Mouse (Mus musculus): Measurements from ENCODE around the gene Slc17a4.

Slc17a4 gene

GRCm38 (mm10) chr13:23914376-23915167 lies at the start of gene Slc17a4:
Slc17a4 (minus strand) TSS chr13:23915009.
- Histone ChIP-seq H3K36me3 (ENCODE audit: control insufficient read depth, insufficient read depth, low read length, poor library complexity, severe bottlenecking) (no peaks in the 10 kb centered on the region), H3K27me3 (ENCODE audit: control insufficient read depth, insufficient read depth, low read length, poor library complexity, severe bottlenecking) (no peaks in the 10 kb centered on the region)
- peak; percentile 23 for DNase-seq (ENCODE audit: low read depth, low spot score)

DNA sequence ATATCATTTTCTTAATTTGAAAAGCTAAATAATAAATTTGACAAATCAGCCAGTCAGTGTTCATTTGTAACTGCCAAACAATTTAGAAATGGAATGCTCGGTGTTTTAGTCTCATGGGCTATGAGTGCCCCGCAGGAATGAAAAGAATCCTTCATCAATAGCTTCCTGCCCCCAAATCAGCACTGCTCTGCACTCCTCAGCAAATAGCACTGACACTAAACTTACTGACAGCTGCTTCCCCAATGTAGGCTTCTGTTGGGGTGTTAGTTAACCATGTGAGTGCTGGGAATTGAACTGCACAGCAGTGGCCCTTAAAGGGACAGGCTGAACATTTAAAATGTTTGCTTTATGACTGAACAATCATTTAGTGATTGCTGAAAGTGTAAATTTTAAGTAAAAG lies 45.0 kb upstream of the Slc17a4 start:
- no peak for DNase-seq (ENCODE audit: low read depth, low spot score)
- Histone ChIP-seq H3K36me3 (ENCODE audit: control insufficient read depth, insufficient read depth, low read length, poor library complexity, severe bottlenecking) (no peaks in the 10 kb centered on the region), H3K27me3 (ENCODE audit: control insufficient read depth, insufficient read depth, low read length, poor library complexity, severe bottlenecking) (no peaks in the 10 kb centered on the region)

GRCm38 (mm10) chr13:23950928-23951327 lies 36.1 kb upstream of the Slc17a4 start:
- peak; percentile 85 for DNase-seq (ENCODE audit: low read depth, low spot score)
- Histone ChIP-seq H3K27me3 (ENCODE audit: control insufficient read depth, insufficient read depth, low read length, poor library complexity, severe bottlenecking) (no peaks in the 10 kb centered on the region), H3K36me3 (ENCODE audit: control insufficient read depth, insufficient read depth, low read length, poor library complexity, severe bottlenecking) (no peaks in the 10 kb centered on the region)

- no peak for DNase-seq (ENCODE audit: low read depth, low spot score)
- no peaks in the 10 kb centered on the region for H3K36me3 ChIP-seq (ENCODE audit: control insufficient read depth, insufficient read depth, low read length, poor library complexity, severe bottlenecking)
- no peaks in the 10 kb centered on the region for H3K27me3 ChIP-seq (ENCODE audit: control insufficient read depth, insufficient read depth, low read length, poor library complexity, severe bottlenecking)
These were observed 34.9 kb upstream of the Slc17a4 start for GRCm38 (mm10) chr13:23949484-23950246.

DNA sequence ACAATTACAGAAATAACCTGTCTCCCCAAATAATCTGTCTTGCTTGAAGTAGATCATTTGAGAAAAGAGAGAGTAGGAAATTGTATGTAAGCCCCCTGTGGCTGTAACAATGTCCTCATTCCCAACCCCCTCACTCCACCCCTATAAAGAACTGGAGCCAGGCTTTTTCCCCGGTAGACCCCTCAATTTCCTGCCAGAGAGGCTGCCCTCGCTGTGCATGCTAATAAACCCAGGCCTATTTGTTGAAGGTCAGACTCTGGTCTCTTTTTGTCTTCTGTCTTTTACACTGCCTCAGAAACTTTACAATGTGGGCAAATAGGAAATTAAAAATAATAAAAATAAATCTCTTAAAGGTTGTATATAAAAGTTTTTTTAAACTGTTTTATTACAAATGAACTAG lies 31.4 kb upstream of the Slc17a4 start:
- no peaks in the 10 kb centered on the region for H3K27me3 ChIP-seq (ENCODE audit: control insufficient read depth, insufficient read depth, low read length, poor library complexity, severe bottlenecking)
- DNase-seq (ENCODE audit: low read depth, low spot score), result no peak
- no peaks in the 10 kb centered on the region for H3K36me3 ChIP-seq (ENCODE audit: control insufficient read depth, insufficient read depth, low read length, poor library complexity, severe bottlenecking)

- Histone ChIP-seq H3K36me3 (ENCODE audit: control insufficient read depth, insufficient read depth, low read length, poor library complexity, severe bottlenecking) (no peaks in the 10 kb centered on the region), H3K27me3 (ENCODE audit: control insufficient read depth, insufficient read depth, low read length, poor library complexity, severe bottlenecking) (no peaks in the 10 kb centered on the region)
- DNase-seq (ENCODE audit: low read depth, low spot score), result peak; percentile 48
These were observed 28.1 kb upstream of the Slc17a4 start for GRCm38 (mm10) chr13:23942861-23943260.

GRCm38 (mm10) chr13:23940291-23940690 lies 25.5 kb upstream of the Slc17a4 start:
- Histone ChIP-seq H3K27me3 (ENCODE audit: control insufficient read depth, insufficient read depth, low read length, poor library complexity, severe bottlenecking) (no peaks in the 10 kb centered on the region), H3K36me3 (ENCODE audit: control insufficient read depth, insufficient read depth, low read length, poor library complexity, severe bottlenecking) (no peaks in the 10 kb centered on the region)
- DNase-seq (ENCODE audit: low read depth, low spot score), result no peak

DNA sequence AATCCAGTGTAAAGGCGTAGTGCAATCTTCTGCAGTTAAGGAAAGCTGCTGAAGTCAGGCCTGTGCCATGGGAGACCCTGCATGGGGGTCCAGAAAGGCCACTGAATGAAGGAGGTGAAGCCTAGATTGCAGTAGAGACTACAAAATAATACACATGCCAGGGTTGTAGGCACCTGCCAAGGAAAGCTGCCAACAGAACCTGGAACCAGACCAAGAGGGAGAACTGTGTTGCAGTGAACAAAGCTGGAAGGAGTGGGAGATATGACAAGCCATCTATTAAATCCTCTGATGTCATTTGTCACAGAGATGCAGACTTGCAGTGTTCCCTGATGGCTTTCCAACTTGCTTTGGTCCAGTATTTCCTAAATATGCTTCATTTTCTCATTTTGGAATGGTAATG lies 23.9 kb upstream of the Slc17a4 start:
- DNase-seq (ENCODE audit: low read depth, low spot score), result no peak
- H3K36me3 ChIP-seq (ENCODE audit: control insufficient read depth, insufficient read depth, low read length, poor library complexity, severe bottlenecking), result no peaks in the 10 kb centered on the region
- H3K27me3 ChIP-seq (ENCODE audit: control insufficient read depth, insufficient read depth, low read length, poor library complexity, severe bottlenecking), result no peaks in the 10 kb centered on the region

DNA sequence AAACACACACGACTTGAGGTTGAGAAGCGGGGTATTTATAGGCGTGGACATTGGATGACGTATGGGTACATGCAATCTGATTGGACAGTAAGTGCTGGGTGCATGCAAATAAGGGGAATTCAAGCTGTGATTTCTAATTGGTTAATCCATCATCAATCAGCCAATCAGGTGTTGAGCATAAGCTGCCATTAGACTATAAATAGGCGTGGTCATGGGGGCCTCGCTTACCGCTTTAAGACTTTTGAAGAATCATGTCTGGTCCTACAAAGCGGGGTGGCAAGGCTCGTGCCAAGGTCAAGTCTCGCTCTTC lies 19.4 kb upstream of the Slc17a4 start, which contains the start of gene Hist1h2aa:
Gene Hist1h2aa (plus strand): TSS at position 252 of the 310 bp plus-strand sequence.
- no peak for DNase-seq (ENCODE audit: low read depth, low spot score)
- no peaks in the 10 kb centered on the region for H3K27me3 ChIP-seq (ENCODE audit: control insufficient read depth, insufficient read depth, low read length, poor library complexity, severe bottlenecking)
- no peaks in the 10 kb centered on the region for H3K36me3 ChIP-seq (ENCODE audit: control insufficient read depth, insufficient read depth, low read length, poor library complexity, severe bottlenecking)

DNA sequence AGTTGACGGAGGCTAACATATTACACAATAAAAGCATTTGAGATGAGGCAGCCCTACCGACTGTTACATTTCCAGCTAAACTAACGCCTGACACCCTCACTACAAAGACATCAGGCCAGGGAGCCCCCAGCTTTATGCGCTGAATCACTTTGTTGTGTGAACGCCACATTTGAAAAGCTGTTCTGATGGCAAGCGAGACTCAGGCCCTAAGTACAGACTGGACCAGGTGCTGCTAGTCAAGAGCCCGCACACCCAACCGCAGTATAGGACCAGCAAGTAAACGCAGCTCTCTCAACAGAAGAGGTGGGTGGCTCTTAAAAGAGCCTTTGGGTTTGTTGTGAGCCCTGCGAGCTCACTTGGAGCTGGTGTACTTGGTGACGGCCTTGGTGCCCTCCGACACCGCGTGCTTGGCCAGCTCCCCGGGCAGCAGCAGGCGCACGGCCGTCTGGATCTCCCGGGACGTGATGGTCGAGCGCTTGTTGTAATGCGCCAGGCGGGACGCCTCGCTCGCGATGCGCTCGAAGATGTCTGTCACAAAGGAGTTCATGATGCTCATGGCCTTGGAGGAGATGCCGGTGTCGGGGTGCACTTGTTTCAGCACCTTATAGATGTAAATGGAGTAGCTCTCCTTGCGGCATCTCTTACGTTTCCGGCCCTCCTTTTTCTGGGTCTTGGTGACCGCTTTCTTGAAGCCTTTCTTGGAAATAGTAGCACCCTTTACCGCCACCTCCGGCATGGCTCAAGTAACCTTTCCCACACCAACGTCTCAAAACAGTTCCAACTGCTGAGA lies 18.8 kb upstream of the Slc17a4 start, which contains the start of gene Hist1h2ba:
Gene Hist1h2ba (minus strand): TSS at position 736 of the 790 bp plus-strand sequence.
- DNase-seq (ENCODE audit: low read depth, low spot score), result no peak
- Histone ChIP-seq H3K36me3 (ENCODE audit: control insufficient read depth, insufficient read depth, low read length, poor library complexity, severe bottlenecking) (no peaks in the 10 kb centered on the region), H3K27me3 (ENCODE audit: control insufficient read depth, insufficient read depth, low read length, poor library complexity, severe bottlenecking) (no peaks in the 10 kb centered on the region)

- no peak for DNase-seq (ENCODE audit: low read depth, low spot score)
- no peaks in the 10 kb centered on the region for H3K36me3 ChIP-seq (ENCODE audit: control insufficient read depth, insufficient read depth, low read length, poor library complexity, severe bottlenecking)
- no peaks in the 10 kb centered on the region for H3K27me3 ChIP-seq (ENCODE audit: control insufficient read depth, insufficient read depth, low read length, poor library complexity, severe bottlenecking)
These were observed 16.1 kb upstream of the Slc17a4 start for GRCm38 (mm10) chr13:23930904-23931303.

DNA sequence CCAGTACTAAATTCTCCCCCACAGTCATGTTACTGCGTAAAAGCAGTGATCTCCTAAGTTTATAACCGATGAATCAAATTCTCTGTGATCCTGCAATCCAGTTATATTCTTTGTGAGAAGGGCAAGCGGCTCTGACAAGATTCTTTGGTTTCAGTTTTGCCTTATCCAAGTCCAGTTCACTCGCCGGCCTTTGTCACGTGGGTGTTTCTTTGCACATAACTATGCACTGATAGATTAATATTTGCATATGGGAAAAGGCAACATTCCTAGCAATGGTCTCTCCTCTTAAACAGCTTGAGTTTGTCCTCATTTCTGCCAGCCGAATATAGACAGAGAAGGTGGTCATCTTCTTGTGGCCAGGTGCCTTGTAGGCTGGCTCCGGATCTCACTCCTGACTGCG lies 15.7 kb upstream of the Slc17a4 start:
- no peaks in the 10 kb centered on the region for H3K27me3 ChIP-seq (ENCODE audit: control insufficient read depth, insufficient read depth, low read length, poor library complexity, severe bottlenecking)
- no peak for DNase-seq (ENCODE audit: low read depth, low spot score)
- H3K36me3 ChIP-seq (ENCODE audit: control insufficient read depth, insufficient read depth, low read length, poor library complexity, severe bottlenecking), result no peaks in the 10 kb centered on the region

DNA sequence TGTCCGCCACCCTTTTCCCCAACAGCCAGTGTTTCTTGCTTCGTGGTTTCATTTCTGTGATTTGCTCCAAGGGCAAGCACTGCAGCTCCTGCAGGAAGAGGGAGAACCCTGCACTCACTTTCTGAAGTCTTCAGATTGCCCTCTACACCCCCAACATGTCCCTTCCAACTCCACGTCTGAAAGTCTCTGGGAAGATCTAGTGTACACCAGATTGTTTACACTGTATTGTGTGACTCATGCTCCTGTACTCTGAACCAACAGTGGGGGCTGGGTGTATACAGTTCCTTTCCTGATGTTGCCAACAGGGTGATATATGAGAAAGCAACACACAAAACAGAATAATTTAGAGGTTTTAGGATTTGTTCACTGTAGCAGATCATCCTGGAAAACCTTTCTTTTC lies 13.8 kb upstream of the Slc17a4 start:
- DNase-seq (ENCODE audit: low read depth, low spot score), result no peak
- no peaks in the 10 kb centered on the region for H3K27me3 ChIP-seq (ENCODE audit: control insufficient read depth, insufficient read depth, low read length, poor library complexity, severe bottlenecking)
- no peaks in the 10 kb centered on the region for H3K36me3 ChIP-seq (ENCODE audit: control insufficient read depth, insufficient read depth, low read length, poor library complexity, severe bottlenecking)

DNA sequence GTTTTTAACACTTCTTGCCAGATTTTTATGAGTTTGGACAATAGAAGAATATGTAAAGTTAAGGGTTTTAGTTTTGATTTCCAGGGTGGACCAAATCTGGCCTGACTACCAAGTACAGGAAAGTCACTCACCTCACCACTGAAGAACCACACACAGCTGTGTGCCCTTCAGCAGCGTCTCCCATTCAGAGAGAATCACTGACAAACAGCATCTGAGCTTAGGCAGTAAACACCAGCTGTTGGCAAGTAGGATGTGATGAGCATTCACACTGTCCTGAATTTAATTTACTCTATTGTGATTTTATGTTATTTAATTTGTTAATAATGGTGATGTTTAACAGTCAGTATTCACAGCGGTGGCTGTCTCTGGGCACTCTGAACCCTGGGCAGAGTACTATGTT lies 11.0 kb upstream of the Slc17a4 start:
- DNase-seq (ENCODE audit: low read depth, low spot score), result no peak
- H3K36me3 ChIP-seq (ENCODE audit: control insufficient read depth, insufficient read depth, low read length, poor library complexity, severe bottlenecking), result no peaks in the 10 kb centered on the region
- no peaks in the 10 kb centered on the region for H3K27me3 ChIP-seq (ENCODE audit: control insufficient read depth, insufficient read depth, low read length, poor library complexity, severe bottlenecking)

GRCm38 (mm10) chr13:23917674-23918073 lies 2.9 kb upstream of the Slc17a4 start:
- H3K36me3 ChIP-seq (ENCODE audit: control insufficient read depth, insufficient read depth, low read length, poor library complexity, severe bottlenecking), result no peaks in the 10 kb centered on the region
- no peaks in the 10 kb centered on the region for H3K27me3 ChIP-seq (ENCODE audit: control insufficient read depth, insufficient read depth, low read length, poor library complexity, severe bottlenecking)
- DNase-seq (ENCODE audit: low read depth, low spot score), result no peak
